Mouse (Mus musculus): Measurements from ENCODE around the gene Sgms2. TPM values are rescaled to one million over a fixed set of nuclear protein-coding genes. Genes with fewer than 3 reads are reported as not detected.
A peak's percentile ranks its signal among the peaks of the same experiment; 100 is the strongest.

Sgms2 gene
- total and polyA plus RNA-seq, 2 experiments from 2014 or later: 1.1 to 1.3 TPM

GRCm38 (mm10) chr3:131493194-131493593, 2.0 kb upstream of the Sgms2 start:
- Histone ChIP-seq H3K27me3 (ENCODE audit: control insufficient read depth, insufficient read depth, low read length) (peaks cover 28% of the 10 kb centered on the region), H3K4me3 (ENCODE audit: low read depth, low read length) (no peak overlapping the region), H3K4me1 (ENCODE audit: control insufficient read depth, insufficient read depth) (no peaks in the 10 kb centered on the region), H3K36me3 (replicated peaks; ENCODE audit: control insufficient read depth, insufficient read depth, low read length) (no peaks in the 10 kb centered on the region), H3K27ac (ENCODE audit: low read depth) (no peak overlapping the region), H3K9me3 (replicated peaks; ENCODE audit: control insufficient read depth, low read length) (no peaks in the 10 kb centered on the region), H3K4me2 (ENCODE audit: low read depth, low read length) (no peak overlapping the region), H3K9ac (replicated peaks; ENCODE audit: low read depth, low read length) (no peak overlapping the region)
- DNase-seq (ENCODE audit: low spot score) (no peak), ATAC-seq (ENCODE audit: insufficient read depth, low read depth) (no peak)
- TF ChIP-seq EP300 (IDR thresholded peaks at IDR 0.05; ENCODE audit: low read depth) (no peak), CTCF (IDR thresholded peaks at IDR 0.05; ENCODE audit: low read depth) (no peak)
- 52% methylated on average over 6 of the region's 6 CpGs for WGBS

GRCm38 (mm10) chr3:131491980-131492379, 769 bp upstream of the Sgms2 start:
- H3K27ac ChIP-seq (ENCODE audit: low read depth): no peak overlapping the region
- H3K9me3 ChIP-seq (replicated peaks; ENCODE audit: control insufficient read depth, low read length): no peaks in the 10 kb centered on the region
- DNase-seq (ENCODE audit: low spot score) (no peak), ATAC-seq (ENCODE audit: insufficient read depth, low read depth) (no peak)
- no peaks in the 10 kb centered on the region for H3K36me3 ChIP-seq (replicated peaks; ENCODE audit: control insufficient read depth, insufficient read depth, low read length)
- 90% methylated on average over 7 of the region's 7 CpGs for WGBS
- no peak overlapping the region for H3K4me2 ChIP-seq (ENCODE audit: low read depth, low read length)
- no peaks in the 10 kb centered on the region for H3K4me1 ChIP-seq (ENCODE audit: control insufficient read depth, insufficient read depth)
- peaks cover 36% of the 10 kb centered on the region for H3K27me3 ChIP-seq (ENCODE audit: control insufficient read depth, insufficient read depth, low read length)
- H3K9ac ChIP-seq (replicated peaks; ENCODE audit: low read depth, low read length): no peak overlapping the region
- TF ChIP-seq EP300 (IDR thresholded peaks at IDR 0.05; ENCODE audit: low read depth) (no peak), CTCF (IDR thresholded peaks at IDR 0.05; ENCODE audit: low read depth) (no peak)
- H3K4me3 ChIP-seq (ENCODE audit: low read depth, low read length): no peak overlapping the region

- DNase-seq (ENCODE audit: low spot score) (peak; percentile 77), ATAC-seq (ENCODE audit: insufficient read depth, low read depth) (peak; percentile 92)
- TF ChIP-seq CTCF (IDR thresholded peaks at IDR 0.05; ENCODE audit: low read depth) (no peak), EP300 (IDR thresholded peaks at IDR 0.05; ENCODE audit: low read depth) (no peak)
- under 1% methylated on average over 56 of the region's 78 CpGs for WGBS
- Histone ChIP-seq H3K27me3 (ENCODE audit: control insufficient read depth, insufficient read depth, low read length) (peaks cover 36% of the 10 kb centered on the region), H3K4me2 (ENCODE audit: low read depth, low read length) (peak overlapping the region; percentile 91), H3K9me3 (replicated peaks; ENCODE audit: control insufficient read depth, low read length) (no peaks in the 10 kb centered on the region), H3K9ac (replicated peaks; ENCODE audit: low read depth, low read length) (peak overlapping the region; percentile 63), H3K4me3 (ENCODE audit: low read depth, low read length) (peak overlapping the region; percentile 70), H3K27ac (ENCODE audit: low read depth) (0 out of 2 replicates have a peak overlapping the region, but pooled peaks have one; percentile 22), H3K36me3 (replicated peaks; ENCODE audit: control insufficient read depth, insufficient read depth, low read length) (no peaks in the 10 kb centered on the region), H3K4me1 (ENCODE audit: control insufficient read depth, insufficient read depth) (no peaks in the 10 kb centered on the region)
These were observed 885 bp downstream of the Sgms2 start for GRCm38 (mm10) chr3:131490143-131490908.

- Histone ChIP-seq H3K4me1 (ENCODE audit: control insufficient read depth, insufficient read depth) (no peaks in the 10 kb centered on the region), H3K27me3 (ENCODE audit: control insufficient read depth, insufficient read depth, low read length) (peaks cover 36% of the 10 kb centered on the region), H3K36me3 (replicated peaks; ENCODE audit: control insufficient read depth, insufficient read depth, low read length) (no peaks in the 10 kb centered on the region), H3K27ac (ENCODE audit: low read depth) (0 out of 2 replicates have a peak overlapping the region, but pooled peaks have one; percentile 22), H3K4me2 (ENCODE audit: low read depth, low read length) (peak overlapping the region; percentile 91), H3K4me3 (ENCODE audit: low read depth, low read length) (peak overlapping the region; percentile 70), H3K9me3 (replicated peaks; ENCODE audit: control insufficient read depth, low read length) (no peaks in the 10 kb centered on the region), H3K9ac (replicated peaks; ENCODE audit: low read depth, low read length) (peak overlapping the region; percentile 63)
- peak; percentile 79 for ATAC-seq (ENCODE audit: insufficient read depth, low read depth)
- under 1% methylated on average over 25 of the region's 36 CpGs for WGBS
- no peak for DNase-seq (ENCODE audit: low spot score)
- TF ChIP-seq CTCF (IDR thresholded peaks at IDR 0.05; ENCODE audit: low read depth) (no peak), EP300 (IDR thresholded peaks at IDR 0.05; ENCODE audit: low read depth) (no peak)
These were observed 1.5 kb downstream of the Sgms2 start for GRCm38 (mm10) chr3:131489657-131490142.

- no peak for ATAC-seq (ENCODE audit: insufficient read depth, low read depth)
- Histone ChIP-seq H3K27ac (ENCODE audit: low read depth) (no peak overlapping the region), H3K9me3 (replicated peaks; ENCODE audit: control insufficient read depth, low read length) (no peaks in the 10 kb centered on the region), H3K9ac (replicated peaks; ENCODE audit: low read depth, low read length) (no peak overlapping the region), H3K36me3 (replicated peaks; ENCODE audit: control insufficient read depth, insufficient read depth, low read length) (no peaks in the 10 kb centered on the region), H3K4me2 (ENCODE audit: low read depth, low read length) (no peak overlapping the region), H3K27me3 (ENCODE audit: control insufficient read depth, insufficient read depth, low read length) (peaks cover 36% of the 10 kb centered on the region), H3K4me3 (ENCODE audit: low read depth, low read length) (no peak overlapping the region), H3K4me1 (ENCODE audit: control insufficient read depth, insufficient read depth) (no peaks in the 10 kb centered on the region)
- no peak for TF ChIP-seq EP300 (IDR thresholded peaks at IDR 0.05; ENCODE audit: low read depth)
- TF ChIP-seq CTCF (IDR thresholded peaks at IDR 0.05; ENCODE audit: low read depth): no peak
- WGBS: 60% methylated on average over 5 of the region's 5 CpGs
- no peak for DNase-seq (ENCODE audit: low spot score)
These were observed 2.2 kb downstream of the Sgms2 start for GRCm38 (mm10) chr3:131488969-131489368.

Measured in heart, postnatal 0 days (tissue).